Mouse (Mus musculus) small intestine, adult 2 months (tissue): ENCODE results near the gene Mob4. TPM values are rescaled to one million over a fixed set of nuclear protein-coding genes. Genes with fewer than 3 reads are reported as not detected.

Experiments used
- H3K27ac ChIP-seq: fragments of 200-500 bp; 2 replicates; pipeline ENCODE4 v1.5.1; 2012; ENCODE audit warnings: low read depth, low read length, control low read depth, inconsistent platforms; ENCODE audit not compliant: insufficient read depth
- H3K27me3 ChIP-seq: fragments of 200-500 bp; 2 replicates; pipeline ENCODE4 v1.6.1; 2012; ENCODE audit warnings: mild to moderate bottlenecking, moderate library complexity, low read length, inconsistent platforms; ENCODE audit not compliant: control insufficient read depth, insufficient read depth
- H3K36me3 ChIP-seq: fragments of 200-500 bp; 2 replicates; pipeline ENCODE4 v1.6.1; 2012; ENCODE audit warnings: mild to moderate bottlenecking, low read length, control low read depth, inconsistent platforms; ENCODE audit not compliant: control insufficient read depth, insufficient read depth
- H3K4me1 ChIP-seq: fragments of 200-500 bp; 2 replicates; pipeline ENCODE4 v1.6.1; 2012; ENCODE audit warnings: low read length, inconsistent platforms, mixed read lengths; ENCODE audit not compliant: control insufficient read depth, insufficient read depth, insufficient read length
- H3K4me3 ChIP-seq: fragments of 200-500 bp; 2 replicates; pipeline ENCODE4 v1.5.1; 2012; ENCODE audit warnings: low read depth, mild to moderate bottlenecking, control low read depth, inconsistent platforms, low read length, moderate library complexity
- CTCF ChIP-seq: fragments of 200-500 bp; IDR thresholded peaks from 2 replicates; pipeline ENCODE4 v1.5.1; 2012; ENCODE audit warnings: low read depth, mild to moderate bottlenecking, control low read depth, inconsistent platforms, low read length, moderate library complexity, mixed read lengths; ENCODE audit not compliant: insufficient replicate concordance, insufficient read length; ENCODE audit errors: extremely low read depth
- POLR2A ChIP-seq: fragments of 200-500 bp; IDR thresholded peaks from 2 replicates; pipeline ENCODE4 v1.6.1; 2012; ENCODE audit warnings: low read depth, mild to moderate bottlenecking, control low read depth, inconsistent platforms, low read length, moderate library complexity
- WGBS: fragments of 180-500 bp; shearing (Covaris S2); methylation state at CpG from one replicate; pipeline ENCODE4 v1.1.7; 2018; 5-methylcytosine and 5-hydroxymethylcytosine counted together
- polyA plus RNA-seq: library from polyadenylated mRNA; depleted of rRNA; stranded (reverse); fragments of >200 nt; gene quantifications from 2 replicates; pipeline ENCODE4 v1.2.3, GENCODE M21; 2012

Mob4 gene
- polyA plus RNA-seq, 1 experiment = 2.8 TPM

GRCm38 (mm10) chr1:55171361-55172325 is 40.6 kb downstream of the Mob4 start:
- WGBS = 57% methylated on average over 22 of the region's 22 CpGs
- peak overlapping the region; percentile 97; the same call in 1 of the 2 replicates for H3K27ac ChIP-seq
- no peaks in the 10 kb centered on the region for H3K36me3 ChIP-seq
- H3K4me1 ChIP-seq = peaks cover 8% of the 10 kb centered on the region; the same call in 1 of the 2 replicates
- H3K4me3 ChIP-seq = peak overlapping the region; percentile 50
- no peaks in the 10 kb centered on the region for H3K27me3 ChIP-seq
- TF ChIP-seq POLR2A (no peak), CTCF (no peak)

DNA sequence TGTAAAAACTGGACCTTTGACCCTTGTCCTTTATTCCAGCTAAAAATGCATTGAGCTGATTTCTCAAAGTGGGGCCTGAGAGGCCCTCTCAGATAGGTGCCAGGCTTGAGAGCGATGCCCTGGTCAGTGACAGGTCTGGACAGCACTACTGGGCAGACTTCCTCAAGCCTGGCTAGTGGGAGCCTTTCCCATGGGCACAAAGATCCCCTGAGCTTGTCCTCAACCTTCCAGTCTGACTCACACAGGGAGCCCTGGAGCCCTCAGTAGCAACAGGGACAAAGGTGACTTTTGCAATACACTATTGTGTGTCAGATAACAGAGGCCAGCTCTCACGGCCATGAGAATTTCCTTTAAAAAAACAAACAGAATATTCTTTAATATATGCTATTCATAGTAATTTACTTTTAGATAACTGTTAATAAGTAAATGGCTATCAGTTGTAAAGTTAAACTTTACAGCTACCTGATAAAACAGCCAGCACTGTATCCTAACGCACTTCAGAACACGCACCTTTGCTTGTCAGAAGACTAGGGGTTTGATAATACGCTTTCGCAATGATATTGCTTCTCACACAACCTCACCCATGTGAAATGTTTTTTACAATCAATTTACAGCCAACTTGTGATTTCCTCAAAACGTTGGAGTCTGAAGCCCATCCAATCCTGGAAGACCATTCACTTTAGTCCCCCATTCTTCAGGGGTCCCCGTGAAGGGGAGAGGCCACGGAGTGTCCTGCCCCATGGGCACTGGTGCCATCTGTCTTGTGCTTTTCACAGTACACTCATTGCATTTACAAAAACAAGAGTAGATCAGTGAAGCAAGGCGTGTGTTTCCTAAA is 42.9 kb downstream of the Mob4 start:
- H3K4me3 ChIP-seq = peak overlapping the region; percentile 37; the same call in 1 of the 2 replicates
- TF ChIP-seq CTCF (no peak), POLR2A (no peak)
- no peaks in the 10 kb centered on the region for H3K36me3 ChIP-seq
- 29% methylated on average over 10 of the region's 10 CpGs for WGBS
- no peaks in the 10 kb centered on the region for H3K27me3 ChIP-seq
- peaks cover 8% of the 10 kb centered on the region; the same call in 1 of the 2 replicates for H3K4me1 ChIP-seq
- H3K27ac ChIP-seq = peak overlapping the region; percentile 97

GRCm38 (mm10) chr1:55174558-55175034 is 43.6 kb downstream of the Mob4 start:
- Histone ChIP-seq H3K4me1 (peaks cover 8% of the 10 kb centered on the region; the same call in 1 of the 2 replicates), H3K4me3 (no peak overlapping the region), H3K36me3 (no peaks in the 10 kb centered on the region), H3K27ac (peak overlapping the region; percentile 94), H3K27me3 (no peaks in the 10 kb centered on the region)
- WGBS = 9% methylated on average over 3 of the region's 3 CpGs
- TF ChIP-seq POLR2A (no peak), CTCF (no peak)

DNA sequence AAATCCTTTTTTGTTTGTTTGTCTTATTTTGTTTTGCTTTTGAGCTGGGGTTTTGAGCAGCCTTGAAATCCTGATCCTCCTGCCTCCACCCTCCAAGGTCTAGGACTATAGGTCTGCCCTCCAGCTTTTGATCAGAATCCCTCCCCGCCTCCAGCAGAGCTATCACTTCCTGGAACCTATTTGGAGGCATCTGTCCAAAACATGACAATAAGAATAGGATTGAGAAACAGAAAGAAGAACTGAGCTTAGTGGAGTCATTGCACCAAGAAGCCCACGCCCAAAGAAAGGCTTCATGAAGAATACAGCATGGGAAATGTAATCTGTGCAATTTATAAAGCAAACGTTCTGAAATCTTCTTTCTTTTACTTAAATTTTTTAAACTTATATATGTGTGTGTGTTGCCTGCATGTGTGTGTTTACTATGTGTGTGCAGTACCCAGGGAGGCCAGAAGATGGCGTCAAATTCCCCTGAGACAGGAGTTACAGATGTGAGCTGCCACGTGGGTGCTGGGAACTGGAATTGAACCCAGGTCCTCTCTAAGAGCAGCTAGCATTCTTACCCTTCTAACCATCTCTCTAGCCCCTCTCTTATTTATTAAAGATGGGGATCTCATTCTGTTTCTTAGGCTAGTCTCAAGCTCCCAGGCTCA is 49.0 kb downstream of the Mob4 start:
- H3K4me1 ChIP-seq = no peaks in the 10 kb centered on the region
- H3K27me3 ChIP-seq = no peaks in the 10 kb centered on the region
- H3K4me3 ChIP-seq = no peak overlapping the region
- TF ChIP-seq POLR2A = no peak
- TF ChIP-seq CTCF = peak; percentile 26; the same call in 1 of the 2 replicates
- 88% methylated on average over 5 of the region's 5 CpGs for WGBS
- H3K27ac ChIP-seq = no peak overlapping the region
- peaks cover 2% of the 10 kb centered on the region; the same call in 1 of the 2 replicates for H3K36me3 ChIP-seq

DNA sequence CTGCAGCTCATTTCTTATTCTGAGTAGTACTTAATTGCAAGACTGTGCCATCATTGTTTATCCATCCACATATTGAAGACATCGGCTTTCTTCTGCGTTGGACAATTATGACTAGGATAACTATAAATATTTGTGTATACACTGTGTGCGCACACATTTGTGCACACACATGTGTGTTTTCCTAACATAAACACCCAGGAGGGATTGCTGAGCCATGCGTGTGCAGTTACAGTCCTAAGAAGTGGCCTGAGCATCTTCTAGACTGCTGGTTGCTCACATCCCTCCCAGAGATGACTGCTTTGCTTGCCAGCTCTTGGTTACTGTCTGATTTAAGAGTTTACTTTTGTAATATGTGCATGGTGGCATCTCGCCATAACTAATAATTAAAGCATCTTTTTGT is 51.4 kb downstream of the Mob4 start:
- TF ChIP-seq POLR2A (no peak), CTCF (no peak)
- Histone ChIP-seq H3K4me3 (no peak overlapping the region), H3K4me1 (no peaks in the 10 kb centered on the region), H3K27me3 (no peaks in the 10 kb centered on the region), H3K27ac (no peak overlapping the region), H3K36me3 (peaks cover 2% of the 10 kb centered on the region; the same call in 1 of the 2 replicates)
- WGBS = 90% methylated on average over 5 of the region's 5 CpGs

DNA sequence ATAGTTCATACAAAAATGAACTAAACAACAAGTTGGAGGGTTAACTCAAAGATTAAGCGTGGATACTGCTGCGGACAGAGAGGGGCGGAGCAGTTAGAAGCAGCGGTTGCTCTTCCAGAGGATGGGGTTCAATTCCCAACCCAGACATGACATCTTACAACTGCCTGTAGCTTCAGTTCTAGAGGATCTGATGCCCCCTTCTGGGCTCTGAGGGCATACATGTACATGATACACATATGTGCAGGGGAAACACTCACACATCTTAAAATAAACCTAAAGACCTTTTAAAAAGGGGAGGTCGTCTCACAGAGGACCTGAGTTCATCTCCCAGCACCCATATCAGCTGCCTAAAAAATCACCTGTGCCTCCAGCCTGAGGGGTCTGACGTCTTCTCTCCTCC is 54.7 kb downstream of the Mob4 start:
- Histone ChIP-seq H3K27ac (no peak overlapping the region), H3K4me1 (no peaks in the 10 kb centered on the region), H3K27me3 (no peaks in the 10 kb centered on the region), H3K4me3 (no peak overlapping the region), H3K36me3 (no peaks in the 10 kb centered on the region; the same call in 1 of the 2 replicates)
- TF ChIP-seq CTCF (no peak), POLR2A (no peak)
- WGBS = 82% methylated on average over 6 of the region's 6 CpGs
